In genomic region chr15:86213753-86214548, GRCm38 (mm10) we compare ENCODE assay signal across 8 mouse cellular contexts. TPM values are rescaled to one million over a fixed set of nuclear protein-coding genes. Genes with fewer than 3 reads are reported as not detected.
DNase-seq lines count a peak whose midpoint lies in the region; ATAC-seq and TF ChIP-seq lines count a peak whose summit lies in the region.

Gene Tbc1d22a (plus strand): TSS chr15:86214459.

- H3K27ac ChIP-seq in heart, embryonic 12.5 days (ENCODE audit: poor library complexity, severe bottlenecking) = peak within 1 kb of the TSS; percentile 92
- H3K27ac ChIP-seq in kidney, postnatal 0 days = peak within 1 kb of the TSS; percentile 92
- peak within 1 kb of the TSS; percentile 87 for H3K27ac ChIP-seq in liver, embryonic 11.5 days (ENCODE audit: low read depth, low read length)
- H3K27ac ChIP-seq in stomach, embryonic 14.5 days (ENCODE audit: low read length) = peak within 1 kb of the TSS; percentile 89

- TF ChIP-seq POLR2A in brain, embryonic 14.5 days (IDR thresholded peaks at IDR 0.05; ENCODE audit: borderline replicate concordance, extremely low read depth, insufficient read depth, insufficient read length, poor library complexity, severe bottlenecking) = peak; percentile 48; the same call in 1 of the 2 replicates

- DNase-seq in brain, embryonic 14.5 days (ENCODE audit: low read depth) = peak; percentile 98
- peak; percentile 95 for DNase-seq in kidney, postnatal 0 days (ENCODE audit: low spot score)
- DNase-seq in liver, embryonic 11.5 days (ENCODE audit: low spot score) = peak; percentile 93
- peak; percentile 95 for DNase-seq in naive thymus-derived CD4-positive, alpha-beta T cell, adult 2 months (ENCODE audit: low read depth)

- peaks cover 17% of the 10 kb centered on the region for H3K79me3 ChIP-seq in C2C12 (ENCODE audit: low read depth)

- H3K4me3 ChIP-seq in C2C12 (ENCODE audit: insufficient read depth, poor library complexity, severe bottlenecking) = peak within 1 kb of the TSS; percentile 96
- H3K4me3 ChIP-seq in erythroblast, embryonic 14.5 days (replicated peaks) = peak within 1 kb of the TSS; percentile 97
- peak within 1 kb of the TSS; percentile 83 for H3K4me3 ChIP-seq in heart, embryonic 12.5 days
- peak within 1 kb of the TSS; percentile 85 for H3K4me3 ChIP-seq in kidney, postnatal 0 days (replicated peaks; ENCODE audit: low read depth, low read length)
- peak within 1 kb of the TSS; percentile 93 for H3K4me3 ChIP-seq in liver, embryonic 11.5 days (ENCODE audit: low read depth, low read length)
- peak within 1 kb of the TSS; percentile 91 for H3K4me3 ChIP-seq in stomach, embryonic 14.5 days (ENCODE audit: low read depth, low read length)

- H3K4me2 ChIP-seq in heart, embryonic 12.5 days = peak within 1 kb of the TSS; percentile 99
- H3K4me2 ChIP-seq in kidney, postnatal 0 days (ENCODE audit: low read length) = peak within 1 kb of the TSS; percentile 86
- H3K4me2 ChIP-seq in liver, embryonic 11.5 days = peak within 1 kb of the TSS; percentile 90
- peak within 1 kb of the TSS; percentile 98 for H3K4me2 ChIP-seq in stomach, embryonic 14.5 days (replicated peaks; ENCODE audit: low read depth, low read length)

- ATAC-seq in heart, embryonic 12.5 days (ENCODE audit: insufficient number of reproducible peaks, low FRiP score) = peak; percentile 90
- peak; percentile 92 for ATAC-seq in kidney, postnatal 0 days (replicated peaks; ENCODE audit: low FRiP score, low read depth)
- peak; percentile 93 for ATAC-seq in liver, embryonic 11.5 days (replicated peaks; ENCODE audit: low FRiP score)
- ATAC-seq in stomach, embryonic 14.5 days (ENCODE audit: insufficient number of reproducible peaks, insufficient read depth, low FRiP score, low read depth) = peak; percentile 89

- no peaks in the 10 kb centered on the region for H3K27me3 ChIP-seq in C2C12 (ENCODE audit: control insufficient read depth, insufficient read depth, insufficient read length)
- H3K27me3 ChIP-seq in erythroblast, embryonic 14.5 days (ENCODE audit: control insufficient read depth) = no peaks in the 10 kb centered on the region
- H3K27me3 ChIP-seq in heart, embryonic 12.5 days (replicated peaks) = no peaks in the 10 kb centered on the region
- H3K27me3 ChIP-seq in kidney, postnatal 0 days (ENCODE audit: insufficient read depth, low read length) = no peaks in the 10 kb centered on the region
- H3K27me3 ChIP-seq in liver, embryonic 11.5 days (replicated peaks; ENCODE audit: control insufficient read depth, insufficient read depth, low read length) = no peaks in the 10 kb centered on the region
- H3K27me3 ChIP-seq in stomach, embryonic 14.5 days (ENCODE audit: control insufficient read depth, insufficient read depth, low read length) = no peaks in the 10 kb centered on the region

- peaks cover 60% of the 10 kb centered on the region for H3K79me2 ChIP-seq in C2C12 (ENCODE audit: control insufficient read depth, insufficient read depth)

- no peaks in the 10 kb centered on the region for H3K36me3 ChIP-seq in C2C12 (ENCODE audit: control insufficient read depth, insufficient read depth)
- H3K36me3 ChIP-seq in erythroblast, embryonic 14.5 days (ENCODE audit: control insufficient read depth) = peaks cover 23% of the 10 kb centered on the region
- no peaks in the 10 kb centered on the region for H3K36me3 ChIP-seq in heart, embryonic 12.5 days
- no peaks in the 10 kb centered on the region for H3K36me3 ChIP-seq in kidney, postnatal 0 days (ENCODE audit: insufficient read depth, low read length)
- no peaks in the 10 kb centered on the region for H3K36me3 ChIP-seq in liver, embryonic 11.5 days (ENCODE audit: control insufficient read depth, insufficient read depth, low read length)
- H3K36me3 ChIP-seq in stomach, embryonic 14.5 days (ENCODE audit: control insufficient read depth, insufficient read depth, low read length) = no peaks in the 10 kb centered on the region

- TF ChIP-seq CTCF in C2C12 (IDR thresholded peaks at IDR 0.05; ENCODE audit: control insufficient read depth, insufficient read depth, insufficient read length) = no peak
- TF ChIP-seq CTCF in brain, embryonic 14.5 days (IDR thresholded peaks at IDR 0.05; ENCODE audit: borderline replicate concordance, extremely low read depth, insufficient read depth, insufficient read length) = no peak
- no peak for TF ChIP-seq CTCF in kidney, postnatal 0 days (IDR thresholded peaks at IDR 0.05; ENCODE audit: low read depth)

- H3K9ac ChIP-seq in heart, embryonic 12.5 days = peak within 1 kb of the TSS; percentile 86
- H3K9ac ChIP-seq in kidney, postnatal 0 days (ENCODE audit: low read depth, low read length) = peak within 1 kb of the TSS; percentile 84
- peak within 1 kb of the TSS; percentile 89 for H3K9ac ChIP-seq in liver, embryonic 11.5 days (ENCODE audit: low read depth, low read length)
- peak within 1 kb of the TSS; percentile 90 for H3K9ac ChIP-seq in stomach, embryonic 14.5 days (replicated peaks; ENCODE audit: low read depth, low read length)

- no peaks in the 10 kb centered on the region for H3K9me3 ChIP-seq in erythroblast, embryonic 14.5 days (ENCODE audit: control insufficient read depth, low read length)
- no peaks in the 10 kb centered on the region for H3K9me3 ChIP-seq in heart, embryonic 12.5 days (replicated peaks)
- H3K9me3 ChIP-seq in kidney, postnatal 0 days (replicated peaks; ENCODE audit: low read length) = no peaks in the 10 kb centered on the region
- H3K9me3 ChIP-seq in liver, embryonic 11.5 days (ENCODE audit: control insufficient read depth, low read length) = no peaks in the 10 kb centered on the region
- H3K9me3 ChIP-seq in stomach, embryonic 14.5 days (ENCODE audit: control insufficient read depth, low read depth, low read length) = no peaks in the 10 kb centered on the region

- H3K4me1 ChIP-seq in erythroblast, embryonic 14.5 days (ENCODE audit: control insufficient read depth) = peaks cover 37% of the 10 kb centered on the region
- peaks cover 33% of the 10 kb centered on the region for H3K4me1 ChIP-seq in heart, embryonic 12.5 days (replicated peaks)
- peaks cover 7% of the 10 kb centered on the region for H3K4me1 ChIP-seq in kidney, postnatal 0 days (replicated peaks; ENCODE audit: insufficient read depth, low read length)
- H3K4me1 ChIP-seq in liver, embryonic 11.5 days (replicated peaks; ENCODE audit: control insufficient read depth, insufficient read depth, low read length) = peaks cover 12% of the 10 kb centered on the region; the same call in 1 of the 2 replicates
- H3K4me1 ChIP-seq in stomach, embryonic 14.5 days (ENCODE audit: control insufficient read depth, insufficient read depth, low read length) = peaks cover 13% of the 10 kb centered on the region; the same call in 1 of the 2 replicates

- WGBS in heart, embryonic 12.5 days = under 1% methylated on average over 64 of the region's 64 CpGs
- WGBS in kidney, postnatal 0 days = under 1% methylated on average over 64 of the region's 64 CpGs
- under 1% methylated on average over 64 of the region's 64 CpGs for WGBS in liver, embryonic 11.5 days
- under 1% methylated on average over 64 of the region's 64 CpGs for WGBS in stomach, embryonic 14.5 days

- H3ac ChIP-seq in C2C12 (ENCODE audit: control insufficient read depth, insufficient read length, low read depth) = peak within 1 kb of the TSS; percentile 75

TF ChIP-seq in C2C12, 6 proteins besides CTCF, POLR2A, EP300 and RAD21:
- TF ChIP-seq MYOG (IDR thresholded peaks at IDR 0.05; ENCODE audit: control insufficient read depth, extremely low read depth, insufficient read length) = no peak
- TF ChIP-seq USF1 (IDR thresholded peaks at IDR 0.05; ENCODE audit: low read depth) = no peak
- no peak for TF ChIP-seq FOSL1 (IDR thresholded peaks at IDR 0.05; ENCODE audit: insufficient read depth, low read length, poor library complexity, severe bottlenecking)
- peak; percentile 87 for TF ChIP-seq MAX (IDR thresholded peaks at IDR 0.05)

RNA-seq across cellular contexts. Expression of gene Tbc1d22a, which starts in this region (rescaled TPM):
- polyA plus RNA-seq in C2C12 (2012; fragmentation: generic; extraction: Trizol) = 19.7 TPM
- 16.8 and 21.8 TPM in 2 replicates for polyA plus RNA-seq in brain, embryonic 14.5 days (2012; rRNA removed)
- polyA plus RNA-seq in erythroblast, embryonic 14.5 days (2012) = 0.92 and 1.2 TPM in 2 replicates
- 10.3 and 10.7 TPM in 2 replicates for polyA plus RNA-seq in heart, embryonic 12.5 days (2016; fragmentation: Nextera tagmentation; extraction: Ambion mirVana)
- polyA plus RNA-seq in kidney, postnatal 0 days (2015; fragmentation: Nextera tagmentation; extraction: Ambion mirVana) = 12.7 and 14.0 TPM in 2 replicates
- polyA plus RNA-seq in liver, embryonic 11.5 days (2014; fragmentation: Nextera tagmentation; extraction: Ambion mirVana) = 10.8 and 11.7 TPM in 2 replicates
- polyA plus RNA-seq in stomach, embryonic 14.5 days (2014; fragmentation: Nextera tagmentation; extraction: Ambion mirVana) = 9.3 and 9.7 TPM in 2 replicates

Comparison
In these comparisons a context has a peak if more than half of its experiments do, and no peak if none do; other contexts are left out.
1. Peak in every context shown above with its lines: DNase-seq, ATAC-seq, H3K4me3 ChIP-seq and H3K27ac ChIP-seq.